Mouse (Mus musculus) limb, embryonic 11.5 days (tissue): ENCODE results near the gene Ppy. TPM values are rescaled to one million over a fixed set of nuclear protein-coding genes. Genes with fewer than 3 reads are reported as not detected.

Experiments used
- ATAC-seq: fragments of 200-750 bp; cut with Nextera tagmentation; 2 replicates; pipeline ENCODE4 v1.8.0; 2017; ENCODE audit warnings: low read depth; ENCODE audit not compliant: insufficient number of reproducible peaks, low FRiP score, low TSS enrichment
- DNase-seq: peaks from one replicate; pipeline ENCODE4 v3.0.0-alpha.2; 2015; ENCODE audit warnings: low spot score
- H3K27ac ChIP-seq: fragments of 300-500 bp; sonication (generic); replicated peaks from 2 replicates; pipeline ENCODE4 v1.5.1; 2014; ENCODE audit warnings: low read depth, mild to moderate bottlenecking, low read length
- H3K27me3 ChIP-seq: fragments of 300-500 bp; sonication (generic); 2 replicates; pipeline ENCODE4 v1.6.1; 2014; ENCODE audit warnings: mild to moderate bottlenecking, low read length, mixed read lengths; ENCODE audit not compliant: control insufficient read depth, insufficient read depth
- H3K36me3 ChIP-seq: fragments of 300-500 bp; sonication (generic); 2 replicates; pipeline ENCODE4 v1.6.1; 2014; ENCODE audit warnings: mild to moderate bottlenecking, low read length, moderate library complexity, mixed read lengths; ENCODE audit not compliant: control insufficient read depth, insufficient read depth
- H3K4me1 ChIP-seq: fragments of 300-500 bp; sonication (generic); 2 replicates; pipeline ENCODE4 v1.6.1; 2014; ENCODE audit warnings: low read length, mixed read lengths; ENCODE audit not compliant: control insufficient read depth, insufficient read depth
- H3K4me2 ChIP-seq: fragments of 300-500 bp; sonication (generic); 2 replicates; pipeline ENCODE4 v1.6.1; 2014; ENCODE audit warnings: low read depth, mild to moderate bottlenecking, moderate library complexity; ENCODE audit not compliant: severe bottlenecking
- H3K4me3 ChIP-seq: fragments of 300-500 bp; sonication (generic); 2 replicates; pipeline ENCODE4 v1.5.1; 2014; ENCODE audit warnings: low read depth, low read length
- H3K9ac ChIP-seq: fragments of 300-500 bp; sonication (generic); 2 replicates; pipeline ENCODE4 v1.6.1; 2014; ENCODE audit warnings: mild to moderate bottlenecking, low read length
- H3K9me3 ChIP-seq: fragments of 300-500 bp; sonication (generic); 2 replicates; pipeline ENCODE4 v1.6.1; 2016; ENCODE audit warnings: low read length; ENCODE audit not compliant: control insufficient read depth
- WGBS: fragments of 180-500 bp; shearing (Covaris S2); extraction: QIAGEN DNeasy Blood & Tissue Kit; methylation state at CpG from one replicate; pipeline ENCODE4 v1.1.7; 2014; 5-methylcytosine and 5-hydroxymethylcytosine counted together
- polyA plus RNA-seq: library from polyadenylated mRNA; unstranded; fragments of >200 nt; fragmentation: Nextera tagmentation; extraction: Ambion mirVana; gene quantifications from 2 replicates; pipeline ENCODE4 v1.2.1, GENCODE M21; 2014

The Ppy gene
- polyA plus RNA-seq, 1 experiment from 2014 or later = not detected

GRCm38 (mm10) chr11:102102485-102103258 lies 1.6 kb upstream of the Ppy start:
- Histone ChIP-seq H3K4me2 (no peak overlapping the region), H3K4me1 (0 out of 2 replicates have a peak, but pooled peaks cover 3% of the 10 kb centered on the region), H3K27ac (no peak overlapping the region), H3K4me3 (no peak overlapping the region), H3K36me3 (no peaks in the 10 kb centered on the region), H3K9me3 (no peaks in the 10 kb centered on the region), H3K27me3 (peaks cover 34% of the 10 kb centered on the region), H3K9ac (no peak overlapping the region)
- peak; percentile 87 for DNase-seq
- ATAC-seq = no peak
- WGBS = 20% methylated on average over 17 of the region's 17 CpGs

GRCm38 (mm10) chr11:102096887-102097391 lies 4.2 kb downstream of the Ppy start:
- no peak overlapping the region; the same call in 1 of the 2 replicates for H3K9ac ChIP-seq
- DNase-seq = peak; percentile 90
- H3K9me3 ChIP-seq = no peaks in the 10 kb centered on the region
- ATAC-seq = peak; percentile 66
- peaks cover 10% of the 10 kb centered on the region for H3K4me1 ChIP-seq
- H3K4me3 ChIP-seq = peak overlapping the region; percentile 15; the same call in 1 of the 2 replicates
- H3K27ac ChIP-seq = no peak overlapping the region
- H3K27me3 ChIP-seq = 0 out of 2 replicates have a peak, but pooled peaks cover 3% of the 10 kb centered on the region
- peak overlapping the region; percentile 39 for H3K4me2 ChIP-seq
- H3K36me3 ChIP-seq = no peaks in the 10 kb centered on the region
- WGBS = 7% methylated on average over 18 of the region's 18 CpGs

GRCm38 (mm10) chr11:102096446-102096845 lies 4.7 kb downstream of the Ppy start:
- H3K9me3 ChIP-seq = no peaks in the 10 kb centered on the region
- ATAC-seq (0 out of 2 replicates have a peak, but pooled peaks have one; percentile 14), DNase-seq (no peak)
- 73% methylated on average over 5 of the region's 5 CpGs for WGBS
- no peak overlapping the region for H3K27ac ChIP-seq
- H3K4me3 ChIP-seq = no peak overlapping the region
- H3K27me3 ChIP-seq = 0 out of 2 replicates have a peak, but pooled peaks cover 3% of the 10 kb centered on the region
- H3K4me1 ChIP-seq = peaks cover 9% of the 10 kb centered on the region
- no peaks in the 10 kb centered on the region for H3K36me3 ChIP-seq
- peak overlapping the region; percentile 39 for H3K4me2 ChIP-seq
- H3K9ac ChIP-seq = no peak overlapping the region; the same call in 1 of the 2 replicates

- no peak overlapping the region for H3K27ac ChIP-seq
- no peaks in the 10 kb centered on the region for H3K9me3 ChIP-seq
- H3K4me3 ChIP-seq = no peak overlapping the region
- no peak overlapping the region for H3K9ac ChIP-seq
- ATAC-seq = no peak
- peaks cover 9% of the 10 kb centered on the region for H3K4me1 ChIP-seq
- no peaks in the 10 kb centered on the region for H3K36me3 ChIP-seq
- no peak for DNase-seq
- 81% methylated on average over 3 of the region's 3 CpGs for WGBS
- H3K4me2 ChIP-seq = no peak overlapping the region
- H3K27me3 ChIP-seq = 0 out of 2 replicates have a peak, but pooled peaks cover 3% of the 10 kb centered on the region
These were observed 5.4 kb downstream of the Ppy start for GRCm38 (mm10) chr11:102095676-102096075.

GRCm38 (mm10) chr11:102089088-102089808 lies 11.9 kb downstream of the Ppy start:
- Histone ChIP-seq H3K9ac (peak overlapping the region; percentile 49), H3K4me2 (peak overlapping the region; percentile 91), H3K4me3 (peak overlapping the region; percentile 69), H3K27ac (peak overlapping the region; percentile 87), H3K27me3 (no peaks in the 10 kb centered on the region), H3K4me1 (peaks cover 23% of the 10 kb centered on the region), H3K36me3 (no peaks in the 10 kb centered on the region), H3K9me3 (no peaks in the 10 kb centered on the region)
- under 1% methylated on average over 20 of the region's 20 CpGs for WGBS
- peak; percentile 58 for ATAC-seq
- DNase-seq = peak; percentile 84

GRCm38 (mm10) chr11:102087931-102088898 lies 12.9 kb downstream of the Ppy start, which contains the start of gene Mpp2:
TSS of gene Mpp2 (minus strand) at chr11:102088515.
- peak; percentile 87 for DNase-seq
- peak; percentile 52 for ATAC-seq
- Histone ChIP-seq H3K4me3 (peak within 1 kb of the TSS; percentile 69), H3K36me3 (0 out of 2 replicates have a peak, but pooled peaks cover 2% of the 10 kb centered on the region), H3K27me3 (no peaks in the 10 kb centered on the region), H3K4me1 (peaks cover 23% of the 10 kb centered on the region), H3K9me3 (no peaks in the 10 kb centered on the region), H3K9ac (peak within 1 kb of the TSS; percentile 49), H3K27ac (peak within 1 kb of the TSS; percentile 87), H3K4me2 (peak within 1 kb of the TSS; percentile 91)
- WGBS = under 1% methylated on average over 49 of the region's 49 CpGs

GRCm38 (mm10) chr11:102087081-102087751 lies 13.9 kb downstream of the Ppy start:
- Histone ChIP-seq H3K27ac (peak overlapping the region; percentile 87), H3K27me3 (no peaks in the 10 kb centered on the region), H3K4me2 (peak overlapping the region; percentile 91), H3K9me3 (no peaks in the 10 kb centered on the region), H3K36me3 (0 out of 2 replicates have a peak, but pooled peaks cover 2% of the 10 kb centered on the region), H3K9ac (peak overlapping the region; percentile 49), H3K4me3 (peak overlapping the region; percentile 69), H3K4me1 (peaks cover 28% of the 10 kb centered on the region)
- under 1% methylated on average over 39 of the region's 39 CpGs for WGBS
- peak; percentile 68 for ATAC-seq
- peak; percentile 93 for DNase-seq
